Mouse (Mus musculus) lung, postnatal 36 days (tissue): ENCODE measurements around the gene Cldn1.

Source experiments
- DNase-seq: peaks from one replicate; pipeline ENCODE4 v3.0.0; 2022; ENCODE audit warnings: mixed read lengths

Gene Cldn1

DNA sequence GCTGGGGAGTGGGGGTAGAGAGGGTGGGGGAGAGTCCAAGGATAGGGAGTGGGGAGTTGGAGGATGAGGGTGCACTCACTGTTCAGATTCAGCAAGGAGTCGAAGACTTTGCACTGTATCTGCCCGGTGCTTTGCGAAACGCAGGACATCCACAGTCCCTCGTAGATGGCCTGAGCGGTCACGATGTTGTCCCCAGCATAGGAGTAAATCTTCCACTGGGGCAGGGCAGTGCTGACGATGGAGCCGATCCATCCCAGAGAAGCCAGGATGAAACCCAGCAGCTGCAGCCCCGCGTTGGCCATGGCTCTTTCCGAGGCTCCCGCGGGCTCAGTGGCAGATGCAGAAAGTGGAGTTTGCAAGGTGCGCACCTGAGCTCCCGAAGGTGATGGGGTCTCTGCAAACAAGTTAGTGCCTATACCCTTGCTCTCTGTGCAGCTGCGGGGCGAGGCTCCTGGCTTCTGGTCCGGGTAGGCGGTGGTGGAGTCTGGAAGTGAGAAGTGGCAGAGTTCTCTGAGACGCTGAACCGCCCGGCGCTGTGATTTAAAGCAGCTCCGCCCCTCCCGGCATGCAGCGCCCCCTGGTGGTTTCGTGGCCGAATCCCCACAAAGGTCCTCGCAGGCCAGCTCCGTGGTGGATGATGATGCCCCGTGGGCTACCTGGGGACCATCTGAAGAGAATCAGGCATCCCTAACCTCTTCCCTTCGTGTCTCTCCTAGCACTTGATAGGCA lies at the start of gene Cldn1:
Cldn1 (minus strand) TSS at position 517 of the 729 bp plus-strand sequence.
- DNase-seq = peak; percentile 83

GRCm38 (mm10) chr16:26418616-26419015 lies 47.0 kb upstream of the Cldn1 start:
- no peak for DNase-seq

- no peak for DNase-seq
Measured at GRCm38 (mm10) chr16:26404070-26404469, 32.4 kb upstream of the Cldn1 start.

DNA sequence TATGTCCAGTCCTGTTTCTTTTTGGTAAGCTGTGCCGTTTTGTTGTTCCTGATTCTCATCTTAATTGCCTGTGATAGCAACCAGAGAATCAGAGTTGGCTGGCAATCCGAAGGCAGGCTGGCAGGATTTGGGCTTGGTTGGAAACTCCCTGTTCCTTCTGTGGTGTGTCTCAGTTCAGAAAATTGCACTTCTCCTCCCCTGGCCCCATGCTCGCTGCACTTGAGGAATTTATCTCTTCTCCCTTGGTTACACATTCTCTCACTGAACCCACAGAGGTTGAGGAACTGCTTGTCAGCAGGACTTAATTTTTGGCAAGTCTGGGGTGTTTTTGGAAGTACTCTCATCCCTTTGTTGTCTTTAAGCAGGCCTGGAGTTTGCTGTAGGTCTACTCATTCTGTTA lies 29.3 kb upstream of the Cldn1 start:
- DNase-seq = peak; percentile 6

DNA sequence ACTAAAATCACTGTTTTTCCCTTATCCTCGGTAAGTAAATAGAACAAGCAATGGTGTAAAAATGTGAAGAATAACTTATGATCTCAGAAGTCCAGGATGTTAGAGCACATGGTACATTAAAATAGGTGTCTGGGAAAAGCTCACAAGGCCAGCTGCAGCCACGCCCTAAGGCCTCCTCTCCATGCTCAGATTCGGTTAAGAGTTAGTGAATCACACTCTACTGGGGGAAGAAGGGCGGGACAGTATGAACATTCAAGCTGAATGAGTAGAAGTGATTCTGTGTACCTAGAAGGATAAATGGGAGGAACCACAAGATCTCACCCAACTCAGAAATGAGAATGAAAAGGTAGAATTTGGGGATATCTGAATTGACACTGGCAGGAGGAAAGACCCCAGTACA lies 28.9 kb upstream of the Cldn1 start:
- no peak for DNase-seq

GRCm38 (mm10) chr16:26390936-26391335 lies 19.3 kb upstream of the Cldn1 start:
- DNase-seq = no peak

- DNase-seq = no peak
Measured at GRCm38 (mm10) chr16:26386159-26386558, 14.5 kb upstream of the Cldn1 start.

- no peak for DNase-seq
Measured at GRCm38 (mm10) chr16:26384112-26384649, 12.5 kb upstream of the Cldn1 start.

GRCm38 (mm10) chr16:26377170-26377569 lies 5.5 kb upstream of the Cldn1 start:
- DNase-seq = no peak

- DNase-seq = no peak
Measured at GRCm38 (mm10) chr16:26370127-26370526, 1.5 kb downstream of the Cldn1 start.

GRCm38 (mm10) chr16:26369044-26369730 lies 2.5 kb downstream of the Cldn1 start:
- no peak for DNase-seq

DNA sequence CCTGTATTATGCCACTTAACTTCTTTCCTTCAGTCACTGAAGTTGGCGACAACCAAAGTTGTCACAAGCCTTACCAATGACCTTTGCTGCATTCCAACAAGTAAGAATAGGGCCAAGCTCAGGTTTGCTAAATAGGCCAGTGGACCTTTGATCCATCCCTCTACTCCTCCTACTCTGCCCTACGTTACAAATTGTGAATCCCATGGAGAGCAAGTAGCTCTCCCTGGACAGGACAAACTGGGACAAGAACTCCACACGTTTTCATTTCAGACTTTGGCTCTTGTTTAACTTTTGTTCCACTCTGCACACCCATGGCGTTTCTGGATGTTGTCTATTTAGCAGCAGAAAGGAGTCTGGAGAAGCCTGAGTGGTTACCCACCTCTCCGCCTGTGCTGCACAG lies 3.5 kb downstream of the Cldn1 start:
- no peak for DNase-seq

- no peak for DNase-seq
Measured at GRCm38 (mm10) chr16:26360694-26361093, 10.9 kb downstream of the Cldn1 start.

GRCm38 (mm10) chr16:26359619-26360018 lies 12.0 kb downstream of the Cldn1 start:
- DNase-seq = no peak

GRCm38 (mm10) chr16:26358898-26359297 lies 12.7 kb downstream of the Cldn1 start:
- DNase-seq = no peak

DNA sequence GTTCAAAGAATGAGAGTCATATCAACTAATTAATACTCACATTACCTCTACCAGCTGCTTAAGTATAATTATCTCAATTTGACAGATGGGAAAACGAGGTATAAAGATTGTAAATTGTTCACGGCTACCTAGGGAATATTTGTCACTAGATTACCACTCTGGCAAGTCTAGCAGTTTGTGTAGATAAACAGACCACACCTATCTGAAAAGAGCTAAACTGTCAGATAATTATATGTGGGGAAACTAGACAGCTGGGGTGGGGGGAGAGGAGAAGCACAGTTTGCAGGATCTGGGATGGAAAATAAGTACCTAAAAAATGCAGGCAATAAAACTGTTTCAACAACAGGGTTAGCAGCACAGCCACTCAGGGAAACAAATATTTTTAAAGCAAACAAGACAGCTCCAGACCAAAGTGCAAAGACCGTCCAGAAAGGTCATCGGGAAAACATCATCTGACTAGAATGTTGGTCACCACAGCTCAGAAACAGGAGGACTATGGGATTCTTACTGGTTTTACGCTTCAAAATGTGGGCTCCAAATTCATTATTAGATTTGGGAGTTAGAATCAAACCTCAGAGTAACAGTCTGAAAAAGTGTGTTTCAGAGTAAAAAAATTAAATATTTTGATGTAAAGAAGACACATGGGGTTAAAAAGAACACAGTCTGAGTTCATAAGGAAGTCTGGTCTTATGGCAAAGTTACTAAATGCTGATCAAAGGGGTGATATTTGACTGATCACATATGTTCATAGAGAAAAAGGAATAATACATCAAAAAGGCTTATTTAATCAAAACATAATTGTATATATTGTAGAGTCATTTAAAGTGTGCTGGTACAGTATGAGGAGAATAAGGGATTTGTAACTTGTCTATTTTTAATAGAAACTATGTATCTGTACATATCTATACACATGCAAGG lies 13.5 kb downstream of the Cldn1 start:
- DNase-seq = no peak

GRCm38 (mm10) chr16:26355513-26355912 lies 16.1 kb downstream of the Cldn1 start:
- no peak for DNase-seq

- DNase-seq = no peak
Measured at GRCm38 (mm10) chr16:26350786-26351185, 20.9 kb downstream of the Cldn1 start.

- DNase-seq = peak; percentile 43
Measured at GRCm38 (mm10) chr16:26348809-26349208, 22.8 kb downstream of the Cldn1 start.

DNA sequence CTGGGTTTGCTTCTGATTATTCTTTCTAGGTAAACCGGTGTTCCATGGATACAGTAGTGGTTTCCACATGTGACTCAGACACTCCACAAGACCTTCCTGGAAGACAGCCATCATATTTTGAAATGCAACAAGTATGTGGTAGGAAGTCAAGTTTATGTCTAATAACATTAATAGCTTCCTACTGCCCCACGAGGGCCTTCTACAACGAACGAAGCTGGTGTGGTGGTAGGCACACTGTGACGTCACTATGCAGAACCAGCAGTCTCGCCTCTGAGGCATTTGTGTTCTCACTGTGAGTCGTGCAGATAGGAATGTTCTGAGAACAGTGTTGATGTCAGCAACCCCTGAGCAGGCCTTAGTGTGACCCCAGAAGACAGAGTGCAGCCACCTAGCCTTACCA lies 55.4 kb downstream of the Cldn1 start:
- peak; percentile 23 for DNase-seq

DNA sequence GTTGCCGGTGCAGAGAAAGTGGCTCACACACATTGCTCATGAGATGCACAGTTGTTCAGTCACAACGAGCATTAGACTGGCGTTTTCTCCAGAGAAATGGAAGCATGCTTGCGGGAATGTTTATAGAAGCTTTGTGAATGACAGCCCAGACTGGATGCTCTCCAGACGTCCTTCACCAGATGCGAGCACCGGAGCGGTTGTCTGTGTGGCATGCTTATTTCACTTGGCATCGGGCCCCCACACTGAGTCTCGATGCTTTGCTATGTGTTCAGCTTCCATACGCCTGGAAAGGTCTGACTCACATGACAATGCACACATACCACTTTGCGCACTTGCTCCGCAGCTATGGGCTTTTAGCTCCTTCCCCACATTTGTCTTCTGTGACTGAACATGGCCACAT lies 56.8 kb downstream of the Cldn1 start:
- no peak for DNase-seq

GRCm38 (mm10) chr16:26309402-26309801 lies 62.2 kb downstream of the Cldn1 start:
- DNase-seq = no peak
